Mouse (Mus musculus) monocyte, adult 2 months (primary cell): Measurements from ENCODE around the gene 1700012B07Rik.

Source experiments
- DNase-seq, 2 experiments: peaks; one replicate each; pipeline ENCODE4 v3.0.0; 2022; ENCODE audit warnings: low spot score in 2 of 2, low read depth in 1 of 2

Gene 1700012B07Rik

GRCm38 (mm10) chr11:109827946-109828345 lies at the start of gene 1700012B07Rik:
Gene 1700012B07Rik (minus strand): TSS chr11:109828046.
- DNase-seq: no peak

DNA sequence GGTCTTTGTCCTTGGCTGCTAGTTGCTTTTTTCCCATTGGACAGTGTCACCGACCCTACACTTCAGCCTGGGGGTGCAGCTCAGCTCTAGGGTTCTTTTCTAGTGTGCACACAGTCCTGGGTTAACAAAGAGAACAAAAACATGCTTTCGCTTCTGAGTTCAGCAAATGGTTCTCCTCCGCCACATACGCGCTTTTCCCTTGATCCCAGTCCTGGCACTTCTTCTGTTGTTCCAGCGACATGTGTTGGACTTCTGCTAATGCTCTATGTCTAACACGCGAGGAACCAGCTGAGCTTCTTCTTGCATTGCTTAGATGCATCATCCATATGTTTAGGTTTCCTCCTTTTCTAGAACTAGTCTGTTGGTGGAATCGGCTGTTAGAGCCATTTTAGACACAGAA lies 48.9 kb upstream of the 1700012B07Rik start:
- DNase-seq: no peak

DNA sequence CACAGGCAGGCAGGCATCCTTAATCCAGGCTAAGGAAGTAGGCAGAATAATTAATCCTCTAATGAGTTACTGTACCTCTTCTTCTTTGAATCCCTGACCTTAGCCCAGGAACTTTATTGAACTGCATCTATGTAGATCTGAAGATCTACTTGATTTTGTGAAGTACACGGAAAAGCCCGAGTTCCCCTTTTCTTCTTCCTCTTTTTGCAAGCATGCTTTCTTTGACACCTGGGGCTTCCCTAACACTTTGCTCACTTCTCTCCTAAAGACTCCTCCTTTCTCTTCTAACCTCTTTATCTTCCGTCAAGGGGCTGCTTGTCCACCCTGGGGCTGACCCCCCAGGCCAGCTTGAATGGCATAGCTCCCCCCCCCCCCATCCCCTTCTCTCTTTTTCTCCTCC lies 48.0 kb upstream of the 1700012B07Rik start:
- no peak for DNase-seq

GRCm38 (mm10) chr11:109875525-109875802 lies 47.6 kb upstream of the 1700012B07Rik start:
- DNase-seq: no peak

- DNase-seq: no peak
These were observed 47.0 kb upstream of the 1700012B07Rik start for GRCm38 (mm10) chr11:109874651-109875524.

DNA sequence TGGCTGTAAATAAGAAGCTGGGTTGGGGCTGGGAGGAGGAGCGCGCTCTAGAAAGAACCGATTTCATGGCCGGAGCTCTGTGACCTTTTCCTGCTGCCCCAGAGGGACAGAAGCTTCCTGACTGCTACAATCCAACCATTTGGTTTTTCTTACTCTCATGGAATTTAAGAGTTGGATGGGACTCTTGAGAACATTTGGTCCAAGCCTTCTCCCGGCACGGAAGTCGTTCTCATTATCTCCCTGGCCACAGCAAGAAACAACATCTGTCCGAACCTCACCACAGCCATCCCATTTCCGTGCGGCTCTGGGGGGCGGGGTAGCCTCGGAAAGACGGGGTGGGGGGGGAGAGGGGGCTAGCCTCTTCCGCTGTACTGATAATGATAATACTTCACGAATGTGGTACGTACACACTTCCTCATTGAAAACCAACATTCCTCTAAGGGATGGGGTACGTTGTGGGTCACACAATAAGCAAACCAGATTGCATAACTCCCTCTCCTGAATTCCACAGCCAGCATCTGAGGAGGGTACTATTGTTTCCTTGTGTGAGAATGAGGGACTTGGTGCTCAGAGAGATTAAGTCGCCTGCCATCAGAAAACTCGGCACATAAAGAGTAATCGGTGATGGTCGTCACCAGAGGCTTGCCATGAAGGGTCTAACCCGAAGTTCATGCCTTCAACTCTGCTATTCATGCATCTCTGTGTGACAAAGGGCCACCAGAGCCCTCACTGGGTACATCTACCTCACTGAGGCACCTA lies 46.2 kb upstream of the 1700012B07Rik start:
- DNase-seq: no peak

DNA sequence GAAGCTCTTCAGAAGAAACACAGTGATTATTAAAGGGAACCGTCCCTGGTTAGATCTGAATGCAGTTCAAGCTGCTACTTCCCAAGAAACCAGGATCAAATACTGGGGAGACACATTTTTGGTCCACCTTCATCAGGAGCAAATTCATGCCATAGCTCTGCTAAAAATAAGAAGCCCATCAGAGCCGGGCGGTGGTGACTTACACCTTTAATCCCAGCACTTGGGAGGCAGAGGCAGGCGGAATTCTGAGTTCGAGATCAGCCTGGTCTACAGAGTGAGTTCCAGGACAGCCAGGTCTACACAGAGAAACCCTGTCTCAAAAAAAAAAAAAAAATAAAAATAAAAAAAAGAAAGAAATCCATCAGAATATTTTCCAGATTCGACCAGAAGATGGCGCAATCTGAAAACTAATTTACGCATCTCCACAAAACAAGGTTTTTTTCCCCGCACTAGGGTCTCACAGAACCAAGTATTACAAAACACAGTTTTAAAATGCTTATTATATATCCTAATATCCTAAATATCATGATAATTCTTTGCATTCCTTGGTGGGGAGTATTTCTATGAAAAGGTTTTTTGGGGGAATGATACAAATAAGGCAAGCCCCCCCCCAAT lies 45.4 kb upstream of the 1700012B07Rik start:
- no peak for DNase-seq

- no peak for DNase-seq
These were observed 44.8 kb upstream of the 1700012B07Rik start for GRCm38 (mm10) chr11:109872674-109873073.

GRCm38 (mm10) chr11:109872056-109872455 lies 44.2 kb upstream of the 1700012B07Rik start:
- no peak for DNase-seq

- no peak for DNase-seq
These were observed 40.0 kb upstream of the 1700012B07Rik start for GRCm38 (mm10) chr11:109867861-109868260.

DNA sequence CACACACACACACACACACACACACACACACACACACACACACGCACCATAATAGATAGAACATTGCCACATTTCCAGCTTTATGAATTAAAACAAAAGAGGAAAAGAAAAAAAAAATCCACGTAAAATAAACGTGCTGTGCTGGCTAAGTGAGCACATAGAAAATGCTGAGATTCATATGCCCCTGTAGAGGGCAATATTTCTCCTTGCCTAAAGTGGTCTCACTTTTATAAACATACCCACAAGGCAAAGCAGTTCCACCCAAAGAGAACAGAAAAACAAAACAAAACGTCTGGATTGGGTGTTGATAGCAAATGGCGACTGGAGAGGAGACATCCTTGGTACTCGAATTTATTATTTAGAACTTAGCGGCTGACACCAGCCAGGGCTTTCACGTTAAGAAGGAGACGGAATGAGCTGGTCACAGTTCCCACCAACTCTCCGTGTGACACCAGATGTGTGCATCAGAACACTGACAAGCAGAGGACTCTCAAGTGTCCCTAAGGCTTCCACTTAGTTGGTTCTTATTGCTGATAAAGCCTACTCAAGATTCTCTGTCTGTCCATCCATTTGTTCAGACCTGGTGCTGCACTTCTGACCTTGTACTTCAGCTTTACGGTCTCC lies 38.8 kb upstream of the 1700012B07Rik start:
- DNase-seq: no peak

- no peak for DNase-seq
These were observed 37.7 kb upstream of the 1700012B07Rik start for GRCm38 (mm10) chr11:109865526-109865925.

DNA sequence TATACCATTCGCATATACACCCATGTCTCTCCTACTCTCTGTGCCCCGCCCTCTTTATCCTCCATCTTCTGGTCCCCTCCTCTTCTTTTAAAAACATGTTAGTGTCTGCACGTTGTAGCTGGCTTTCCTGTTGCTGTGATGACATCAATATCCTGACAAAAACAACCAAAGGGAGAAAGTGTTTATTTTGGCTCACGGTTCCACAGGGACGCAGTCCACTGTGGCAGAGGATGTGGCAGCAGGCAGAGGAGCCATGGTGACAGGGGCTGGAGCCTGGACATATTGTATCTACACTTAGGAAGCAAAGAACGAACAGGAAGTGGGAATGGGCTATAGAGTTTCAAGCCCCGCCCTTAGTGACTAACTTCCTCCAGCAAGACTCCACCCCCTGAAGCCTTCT lies 36.1 kb upstream of the 1700012B07Rik start:
- DNase-seq: no peak

DNA sequence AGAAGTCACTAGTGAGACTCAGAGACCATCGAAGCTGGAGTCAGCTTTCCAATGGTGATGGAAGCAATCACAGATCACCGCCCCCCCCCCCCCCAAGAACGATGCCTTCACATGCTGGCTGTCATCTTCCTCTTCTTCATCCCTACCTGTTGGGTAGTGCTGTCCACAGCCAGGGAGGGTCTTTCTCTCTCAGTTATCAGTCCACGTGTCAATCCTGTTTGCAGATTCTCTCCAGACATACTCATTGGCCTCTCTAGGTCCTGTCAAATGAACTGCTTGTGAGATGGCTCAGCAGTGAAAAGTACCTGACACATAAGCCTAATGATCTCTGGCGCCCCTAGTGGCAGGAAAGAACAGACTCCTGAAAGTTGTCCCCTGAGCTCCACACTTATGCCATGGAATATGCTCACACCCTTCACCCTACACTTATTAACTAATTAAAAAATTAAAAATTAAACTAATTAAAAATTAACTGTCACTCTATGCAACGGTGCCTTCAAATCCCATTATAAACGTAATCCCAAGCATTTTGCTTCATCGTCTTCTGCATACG lies 35.4 kb upstream of the 1700012B07Rik start:
- peak in 1 of 2 experiments; percentile 12 for DNase-seq

- DNase-seq: peak; percentile 55 to 63
These were observed 32.7 kb upstream of the 1700012B07Rik start for GRCm38 (mm10) chr11:109860508-109860907.

- DNase-seq: peak in 1 of 2 experiments; percentile 34
These were observed 32.2 kb upstream of the 1700012B07Rik start for GRCm38 (mm10) chr11:109859939-109860469.

DNA sequence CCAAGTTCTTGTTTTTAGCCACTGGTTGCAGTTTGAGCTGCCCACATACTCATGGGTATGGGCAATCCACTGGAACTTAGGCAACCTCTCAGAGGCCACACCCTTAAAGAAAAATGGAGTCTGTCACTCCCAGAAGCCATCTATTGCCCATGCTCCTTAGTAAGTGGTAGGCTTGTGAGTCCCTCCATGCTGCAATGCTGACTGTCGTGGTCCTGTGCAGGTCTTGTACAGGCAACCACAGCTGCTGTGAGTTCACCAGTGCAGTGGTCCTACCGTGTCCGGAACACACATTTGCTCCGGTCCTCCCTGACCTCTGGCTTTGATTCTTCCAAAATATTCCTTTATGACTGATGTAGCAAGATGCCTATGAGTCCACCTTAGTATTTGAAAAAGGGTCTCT lies 31.6 kb upstream of the 1700012B07Rik start:
- DNase-seq: no peak

- DNase-seq: no peak
These were observed 29.2 kb upstream of the 1700012B07Rik start for GRCm38 (mm10) chr11:109857086-109857485.

- DNase-seq: no peak
These were observed 26.2 kb upstream of the 1700012B07Rik start for GRCm38 (mm10) chr11:109854056-109854455.

DNA sequence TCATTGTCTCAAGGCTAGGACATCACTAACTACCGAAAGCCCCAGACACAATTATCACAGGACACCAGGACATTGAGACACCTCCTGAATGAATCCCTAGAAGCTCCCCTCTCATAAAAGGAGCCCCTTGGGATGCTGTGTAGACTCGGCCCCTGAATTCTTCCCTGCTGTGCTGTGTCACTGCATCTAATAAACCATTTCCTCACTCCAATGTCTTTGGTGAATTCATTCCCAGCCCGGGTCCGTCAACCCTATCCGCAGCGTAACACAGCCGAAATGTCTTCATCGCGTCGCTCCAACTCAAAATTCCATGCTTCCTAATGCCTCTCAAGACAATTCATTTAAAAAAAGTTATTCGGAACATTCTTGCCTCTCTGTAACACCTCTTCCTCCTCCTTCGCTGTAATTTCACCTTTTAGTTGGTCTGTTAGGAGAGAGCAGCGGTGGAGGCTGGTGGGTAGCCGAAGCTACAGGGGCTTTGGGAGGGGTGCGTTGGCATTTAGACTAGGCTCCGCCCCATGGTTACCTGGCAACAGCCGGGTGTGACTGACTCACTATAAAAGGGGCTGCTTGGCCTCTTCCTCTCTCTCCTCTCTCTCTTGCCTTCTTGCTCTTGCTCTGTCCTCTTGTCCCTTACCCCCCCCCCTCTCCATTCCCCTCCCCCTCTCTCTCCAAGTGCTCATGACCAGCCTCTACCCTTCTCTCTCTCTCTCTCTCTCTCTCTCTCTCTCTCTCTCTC lies 25.6 kb upstream of the 1700012B07Rik start:
- DNase-seq: no peak
